Mouse (Mus musculus) mouse embryonic stem cell (cell line): ENCODE measurements around the gene Eps8.

Experiments used
- in situ Hi-C, 2 experiments: fragments of 300-500 bp; cut with MboI; formaldehyde crosslinking; loops; 1 replicate in 1 of 2; 3 replicates in 1 of 2; pipeline ENCODE4 v1.14.3; 2019 to 2020; ENCODE audit warnings: low sequenced_read_pairs in 2 of 2, low pct_unique_long_range_greater_than_20kb in 1 of 2, mixed read lengths in 1 of 2; ENCODE audit not compliant: unreplicated experiment in 1 of 2

The Eps8 gene

DNA sequence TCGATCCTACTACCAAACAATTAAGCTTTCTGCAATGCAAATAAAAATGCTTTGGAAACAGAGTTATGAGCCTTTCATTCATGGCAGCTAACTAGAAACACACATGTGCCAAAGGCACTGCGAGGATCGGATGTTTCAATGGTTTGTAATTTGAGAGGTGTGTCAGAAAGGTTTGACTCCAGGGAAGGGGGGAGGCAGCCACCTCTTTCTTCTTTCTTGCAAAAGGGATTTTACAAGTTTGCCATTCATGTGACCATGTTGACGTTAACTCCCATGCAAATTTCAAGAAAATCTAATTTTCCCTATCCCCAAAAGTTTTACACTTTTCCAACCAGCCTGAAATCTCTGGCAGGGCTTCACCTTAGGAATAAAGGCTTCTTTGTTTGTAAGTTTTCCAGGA is 21.1 kb downstream of the Eps8 start:
- in situ Hi-C loops = no loop called here

DNA sequence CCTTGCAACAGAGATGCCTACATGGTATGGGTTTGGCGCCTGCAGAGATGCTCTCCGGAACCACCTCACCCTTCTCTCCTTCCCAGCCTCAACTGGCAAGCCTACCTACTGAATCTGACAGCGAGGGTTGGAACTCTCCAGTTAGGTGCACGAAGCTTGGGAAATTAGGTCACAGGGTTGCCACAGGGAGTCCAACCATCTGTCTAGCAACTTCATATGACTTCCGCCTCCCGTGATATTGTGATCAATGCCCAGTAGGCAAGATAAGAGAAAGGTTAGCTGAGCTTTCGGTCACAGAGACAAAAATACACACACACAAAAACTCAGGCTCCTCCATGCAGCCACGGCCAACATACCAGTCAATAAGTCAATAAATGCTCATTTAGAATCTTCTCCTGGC is 21.6 kb downstream of the Eps8 start:
- in situ Hi-C loops = no loop called here

DNA sequence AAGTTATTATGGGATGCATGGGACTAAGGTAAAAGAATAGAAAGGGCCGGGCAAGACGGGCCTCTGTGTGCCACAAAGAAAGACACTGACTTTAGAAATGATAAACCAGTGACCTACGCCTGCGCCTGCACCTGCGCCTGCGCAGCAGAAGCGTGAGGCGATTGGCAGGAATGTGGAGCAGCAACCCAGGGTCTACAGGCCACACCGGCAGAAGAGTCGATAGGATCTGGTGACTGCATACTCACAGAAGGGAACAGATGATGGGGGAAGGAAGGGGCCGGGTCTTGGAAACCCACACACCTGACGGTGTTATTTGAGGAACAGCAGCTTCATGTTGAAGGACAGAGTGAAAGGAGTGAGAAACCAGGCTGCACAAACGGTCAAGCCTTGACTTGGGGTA is 24.3 kb downstream of the Eps8 start:
- in situ Hi-C loops = no loop called here

GRCm38 (mm10) chr6:137629603-137630231 is 25.0 kb downstream of the Eps8 start:
- in situ Hi-C loops = no loop called here

GRCm38 (mm10) chr6:137628715-137629114 is 26.0 kb downstream of the Eps8 start:
- in situ Hi-C loops = no loop called here

DNA sequence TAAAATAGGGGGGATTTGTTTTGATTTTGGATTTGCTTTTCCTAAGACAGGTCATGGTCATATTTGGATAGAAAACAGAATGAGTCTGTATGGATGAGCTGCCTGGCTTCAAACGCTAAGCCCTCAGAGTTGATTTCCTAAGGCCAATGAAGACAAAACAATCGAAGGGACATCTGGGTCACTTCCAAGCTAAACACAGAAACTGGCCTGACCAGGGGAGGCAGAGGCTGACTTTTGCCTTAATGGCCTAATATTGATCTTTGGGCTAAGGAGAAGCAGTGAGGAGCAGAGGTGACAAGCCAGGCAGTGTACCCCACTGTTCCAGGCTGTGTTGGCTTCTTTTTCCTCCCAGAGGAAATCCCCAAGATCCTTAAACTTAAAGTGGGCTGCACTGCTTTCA is 33.7 kb downstream of the Eps8 start:
- in situ Hi-C loops = no loop called here

DNA sequence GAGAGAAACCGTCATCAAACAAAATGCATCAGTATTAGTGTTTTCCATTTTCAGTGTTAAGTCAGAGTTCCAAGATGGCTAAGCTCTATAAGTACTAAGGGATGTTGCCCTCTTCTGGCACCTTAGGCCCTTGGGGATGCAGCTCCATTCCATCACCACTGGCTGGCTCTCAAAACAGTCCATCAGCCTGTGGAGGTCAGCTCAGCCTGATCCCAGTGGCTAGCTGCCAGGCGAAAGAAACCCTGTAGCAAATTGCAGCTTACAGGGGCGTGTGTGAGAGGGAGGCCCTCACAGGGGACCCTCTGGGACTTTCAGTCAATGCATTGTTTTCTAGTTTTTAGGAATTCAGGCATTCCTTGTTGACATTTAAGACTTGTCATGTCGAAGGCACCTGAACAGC is 40.8 kb downstream of the Eps8 start:
- in situ Hi-C loops = no loop called here

- in situ Hi-C loops = no loop called here
Measured at GRCm38 (mm10) chr6:137612071-137612547, 42.6 kb downstream of the Eps8 start.

DNA sequence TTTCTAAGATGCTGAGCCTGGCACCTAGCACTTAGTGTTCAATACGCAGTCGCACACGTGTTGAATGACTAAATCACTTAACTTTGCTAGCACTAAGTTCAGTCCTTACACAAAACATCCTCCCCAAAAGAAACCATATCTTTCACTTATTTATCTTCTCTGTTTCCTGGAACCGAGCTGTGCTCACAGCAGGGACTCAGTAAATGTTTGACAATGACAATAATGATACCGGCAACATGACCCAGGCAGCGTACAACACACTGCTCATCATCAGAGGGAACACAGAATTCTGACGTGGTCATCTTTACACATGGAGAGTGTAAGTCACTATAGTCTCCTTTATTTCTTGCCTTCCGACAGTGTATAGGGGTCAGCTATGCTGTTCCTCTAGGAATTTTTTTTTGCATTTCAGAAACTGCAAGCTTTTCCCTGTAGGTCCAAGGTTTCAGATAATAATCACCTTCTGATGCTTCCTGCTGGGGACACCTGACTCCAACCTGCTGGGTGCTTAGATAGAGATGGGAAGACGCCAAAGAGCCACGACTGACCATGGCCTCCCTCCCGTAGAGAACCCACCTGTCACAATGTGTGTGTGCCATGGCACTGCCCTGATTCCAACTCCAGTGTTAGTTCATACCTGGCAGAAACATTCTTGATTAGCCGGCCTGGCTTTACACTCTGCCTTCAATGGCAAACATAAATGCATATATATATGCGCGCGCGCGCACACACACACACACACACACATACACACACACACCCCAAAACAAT is 46.3 kb downstream of the Eps8 start:
- in situ Hi-C loops = no loop called here

DNA sequence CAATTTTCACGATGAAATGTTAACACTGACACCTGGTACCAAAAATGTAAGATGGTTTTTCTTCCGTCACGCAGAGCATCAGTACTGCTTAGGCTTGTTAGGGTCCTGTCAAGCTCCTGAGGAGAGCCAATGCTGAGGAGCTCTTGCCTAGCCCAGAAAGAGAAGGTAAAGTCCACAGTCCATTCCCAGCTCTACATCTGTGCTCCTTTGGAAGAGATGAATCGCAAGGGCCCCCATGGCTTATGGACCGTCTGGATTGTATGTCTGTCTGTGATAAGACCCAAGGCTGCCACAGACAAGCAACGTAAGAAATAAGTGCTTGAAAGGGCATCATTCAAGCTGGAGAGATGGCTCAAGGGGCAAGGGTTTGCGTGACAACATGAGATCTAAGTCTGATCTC is 48.1 kb downstream of the Eps8 start:
- in situ Hi-C loops = no loop called here

DNA sequence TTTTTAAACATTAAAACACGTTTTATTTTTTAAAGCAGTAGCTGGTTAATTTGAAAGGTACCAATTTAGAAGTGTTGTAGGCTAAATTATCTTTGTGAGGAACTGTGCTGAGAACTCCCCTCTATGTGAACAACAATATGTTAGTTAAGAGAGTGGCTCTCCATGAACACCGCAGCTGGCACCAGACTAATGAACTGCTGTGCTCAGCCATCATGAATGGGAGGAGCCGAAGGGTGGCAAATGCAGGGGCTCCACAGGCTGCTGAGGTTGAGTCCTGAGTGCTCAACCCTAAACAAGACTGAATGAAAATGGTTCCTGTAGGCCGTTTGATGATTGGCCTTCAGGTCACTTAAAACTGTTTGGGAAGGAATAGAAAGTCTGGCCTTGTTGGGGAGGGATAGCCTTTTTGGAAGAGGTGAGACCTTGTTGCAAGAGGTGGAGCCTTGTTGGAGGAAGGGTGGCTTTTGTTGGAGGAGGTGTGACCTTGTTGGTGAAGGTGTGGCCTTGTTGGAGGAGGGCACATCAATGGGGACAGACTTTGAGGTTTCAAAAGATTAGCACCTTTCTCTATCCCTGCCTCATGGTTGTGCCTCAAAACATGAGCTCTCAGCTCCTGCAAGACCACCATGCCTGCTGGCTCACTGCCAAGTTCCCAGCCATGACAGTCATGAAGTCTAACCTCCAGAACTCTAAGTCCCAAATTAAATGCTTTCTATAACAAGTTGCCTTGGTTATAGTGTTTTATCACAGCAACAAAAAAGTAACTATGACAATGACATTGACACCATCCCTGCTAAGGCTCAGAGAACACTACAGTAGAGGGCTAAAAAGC is 50.0 kb downstream of the Eps8 start:
- in situ Hi-C loops = no loop called here

GRCm38 (mm10) chr6:137598306-137598705 is 56.4 kb downstream of the Eps8 start:
- in situ Hi-C loops = no loop called here

- in situ Hi-C loops = no loop called here
Measured at GRCm38 (mm10) chr6:137597442-137598058, 57.1 kb downstream of the Eps8 start.

- in situ Hi-C loops = no loop called here
Measured at GRCm38 (mm10) chr6:137592582-137592981, 62.1 kb downstream of the Eps8 start.

DNA sequence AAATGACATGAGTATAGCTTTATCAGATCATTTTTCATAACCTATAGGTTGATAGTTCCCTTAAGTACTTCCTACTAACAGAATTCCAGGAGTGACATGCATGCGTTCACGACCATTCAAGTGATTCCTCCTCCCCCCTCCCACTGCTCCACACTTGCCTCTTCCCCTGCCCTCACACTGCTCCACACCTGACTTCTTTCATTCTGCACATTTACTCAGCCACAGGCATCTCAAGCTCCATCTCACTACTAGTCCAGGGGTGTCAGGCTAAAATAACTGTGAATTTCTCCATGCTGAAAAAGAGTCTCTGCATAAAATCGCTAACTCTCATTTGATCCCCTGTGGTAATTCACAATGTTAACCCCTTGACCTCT is 65.4 kb downstream of the Eps8 start:
- in situ Hi-C loops = no loop called here

DNA sequence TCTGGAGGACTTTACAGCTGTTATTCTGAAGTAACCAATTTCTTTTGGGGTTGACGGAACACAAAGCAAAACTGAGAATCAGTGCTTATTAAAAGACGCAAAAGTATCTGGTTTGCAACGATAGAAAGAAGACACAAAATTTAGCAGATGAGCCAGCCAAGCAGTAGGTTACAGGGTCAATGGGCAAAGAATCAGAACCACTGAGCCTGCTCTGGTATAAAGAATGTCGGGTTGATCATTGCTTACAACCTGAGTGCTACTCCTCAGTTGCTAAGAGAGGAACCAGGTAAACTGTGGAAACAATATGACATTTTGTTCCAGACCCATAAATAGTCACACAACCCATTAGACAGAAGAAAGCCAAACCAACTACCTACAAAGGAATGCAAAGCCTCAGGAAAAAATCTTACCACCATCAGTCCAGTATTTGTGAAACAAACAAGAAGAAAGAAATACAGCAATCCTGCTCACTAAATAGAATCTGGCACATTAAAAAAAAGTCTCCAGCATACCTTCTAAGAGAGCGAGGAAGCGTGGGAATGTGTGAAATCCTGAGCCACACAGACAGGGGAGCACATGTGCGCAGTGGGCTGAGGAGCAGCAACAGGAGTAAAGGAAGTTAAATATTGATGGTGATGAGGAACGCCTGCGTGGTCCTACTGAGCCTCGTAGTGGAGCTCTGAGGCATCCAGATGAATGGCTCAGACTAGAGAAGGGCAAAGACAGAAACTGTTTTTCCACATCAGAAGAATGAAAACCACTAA is 66.0 kb downstream of the Eps8 start:
- in situ Hi-C loops = no loop called here

- in situ Hi-C loops = no loop called here
Measured at GRCm38 (mm10) chr6:137587866-137588265, 66.8 kb downstream of the Eps8 start.

GRCm38 (mm10) chr6:137585229-137585628 is 69.4 kb downstream of the Eps8 start:
- in situ Hi-C loops = no loop called here
